Mouse (Mus musculus) G1E (cell line): ENCODE results near the gene Slc22a14.

Experiments
- CTCF ChIP-seq: IDR thresholded peaks from 2 replicates; pipeline ENCODE4 v1.5.1; 2012; ENCODE audit warnings: low read depth, low read length, inconsistent platforms, mixed read lengths
- GATA1 ChIP-seq: IDR thresholded peaks from 2 replicates; pipeline ENCODE4 v1.6.1; 2012; ENCODE audit warnings: borderline replicate concordance, low read length, inconsistent platforms, mixed read lengths
- GATA2 ChIP-seq: IDR thresholded peaks from 2 replicates; pipeline ENCODE4 v1.6.1; 2012; ENCODE audit warnings: low read depth, low read length, inconsistent platforms, borderline replicate concordance
- POLR2AphosphoS5 ChIP-seq: IDR thresholded peaks from 2 replicates; pipeline ENCODE4 v1.6.1; 2012; ENCODE audit warnings: low read depth, low read length, inconsistent platforms; ENCODE audit not compliant: insufficient replicate concordance
- TAL1 ChIP-seq: conservative IDR thresholded peaks from 2 replicates; pipeline ENCODE4 v1.6.1; 2012; ENCODE audit warnings: low read depth, low read length, inconsistent platforms, mixed read lengths

DNA sequence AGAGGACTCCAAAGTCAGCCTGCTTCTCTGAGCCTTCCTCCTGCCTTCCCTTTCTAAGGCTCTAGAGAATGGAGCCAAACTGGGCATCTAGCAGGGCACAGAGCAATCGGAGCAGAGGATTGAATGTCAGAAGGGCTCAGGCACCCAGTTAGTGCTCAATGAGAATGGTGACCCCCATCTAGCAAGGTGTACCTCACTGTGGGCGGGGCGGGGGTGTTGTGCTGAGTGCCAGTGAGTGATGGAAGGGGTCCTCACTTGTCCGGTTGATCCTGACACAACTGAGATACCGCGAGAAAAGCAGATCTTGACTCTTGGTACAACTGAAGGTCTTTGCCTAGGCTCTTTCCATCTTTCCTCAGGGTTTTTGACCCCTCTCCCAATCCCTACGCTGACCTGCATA is 26.2 kb downstream of the Slc22a14 start:
- TF ChIP-seq CTCF (no peak), POLR2AphosphoS5 (no peak), TAL1 (no peak), GATA1 (no peak), GATA2 (no peak)
